Comparison of ENCODE assay signal across 11 mouse cellular contexts in the genomic region with DNA sequence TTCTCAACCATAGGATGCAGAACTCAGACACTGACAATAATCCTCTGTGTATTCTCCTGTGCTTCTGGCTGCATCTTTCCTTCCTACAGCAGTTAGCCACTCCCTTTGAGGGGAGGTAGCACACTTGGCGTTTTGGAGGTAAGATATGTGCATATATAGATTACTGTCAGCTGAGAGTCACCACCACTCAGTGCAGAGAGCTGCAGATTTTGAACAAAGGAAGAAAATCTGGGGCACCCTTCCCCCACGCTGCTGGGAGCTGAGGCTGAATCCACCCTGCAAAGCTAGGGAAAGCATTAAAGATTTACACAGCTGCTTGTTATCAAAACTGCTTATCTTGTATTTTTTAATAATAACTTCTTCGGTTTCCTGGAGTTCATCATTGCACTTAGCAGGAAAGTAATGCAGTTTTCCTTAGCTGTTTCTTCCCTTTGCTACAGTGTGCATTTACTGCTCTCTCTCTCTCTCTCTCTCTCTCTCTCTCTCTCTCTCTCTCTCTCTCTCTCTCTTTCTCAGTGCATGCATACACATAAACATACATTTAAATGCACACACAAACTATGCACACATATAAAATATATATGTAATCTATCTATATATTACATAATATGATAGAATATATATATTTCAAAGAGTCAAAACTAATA.
A peak's percentile ranks its signal among the peaks of the same experiment; 100 is the strongest.
DNase-seq lines count a peak whose midpoint lies in the region; ATAC-seq lines count a peak whose summit lies in the region.
"Had no signal": no experiment of that assay in that cellular context is flagged by ENCODE, and none has a peak within 500 bp of the region (broad histone marks: within the 10 kb centered on the region; RNA-seq: fewer than 3 reads in every experiment).

No protein-coding gene starts in this region.

- ATAC-seq in forebrain, embryonic 15.5 days (replicated peaks), result peak; percentile 94
- no peak for ATAC-seq in kidney, embryonic 16.5 days (ENCODE audit: low FRiP score, low TSS enrichment)

- no peaks in the 10 kb centered on the region for H3K27me3 ChIP-seq in forebrain, embryonic 15.5 days
- H3K27me3 ChIP-seq in kidney, embryonic 16.5 days (ENCODE audit: insufficient read depth, low read length), result no peaks in the 10 kb centered on the region
- H3K27me3 ChIP-seq: limb, embryonic 12.5 days had no signal

- no peak overlapping the region for H3K9ac ChIP-seq in forebrain, embryonic 15.5 days (replicated peaks)
- no peak overlapping the region for H3K9ac ChIP-seq in kidney, embryonic 16.5 days (replicated peaks; ENCODE audit: low read length)
- H3K9ac ChIP-seq: limb, embryonic 12.5 days had no signal

- peak overlapping the region; percentile 89 for H3K27ac ChIP-seq in forebrain, embryonic 15.5 days (replicated peaks)
- H3K27ac ChIP-seq in kidney, embryonic 16.5 days (ENCODE audit: low read length), result no peak overlapping the region
- H3K27ac ChIP-seq: limb, embryonic 12.5 days; macrophage had no signal

- DNase-seq in cerebellum, postnatal 14 days, result peak; percentile 13 to 26
- no peak for DNase-seq in cerebellum, adult 11 months
- peak; percentile 16 to 24 for DNase-seq in left cerebral cortex, adult 8-10 months (ENCODE audit: low spot score in 2 of 2)
- peak; percentile 13 for DNase-seq in retina, postnatal 7 days (ENCODE audit: low read depth, low spot score)
- DNase-seq in adrenal gland, adult 8-10 months, result no peak
- no peak for DNase-seq in natural killer cell, adult 2 months (ENCODE audit: low spot score in 2 of 2)
- DNase-seq: heart, postnatal 36 days had no signal

- H3K9me3 ChIP-seq in forebrain, embryonic 15.5 days, result no peaks in the 10 kb centered on the region
- no peaks in the 10 kb centered on the region for H3K9me3 ChIP-seq in kidney, embryonic 16.5 days (ENCODE audit: low read length)
- H3K9me3 ChIP-seq: limb, embryonic 12.5 days had no signal

- no peak overlapping the region for H3K4me2 ChIP-seq in forebrain, embryonic 15.5 days (replicated peaks)
- H3K4me2 ChIP-seq in kidney, embryonic 16.5 days (replicated peaks; ENCODE audit: low read depth, low read length), result no peak overlapping the region
- H3K4me2 ChIP-seq: limb, embryonic 12.5 days had no signal

- peaks cover 10% of the 10 kb centered on the region for H3K4me1 ChIP-seq in forebrain, embryonic 15.5 days
- H3K4me1 ChIP-seq in kidney, embryonic 16.5 days (ENCODE audit: insufficient read depth, low read length), result no peaks in the 10 kb centered on the region
- H3K4me1 ChIP-seq: limb, embryonic 12.5 days had no signal

- no peak overlapping the region for H3K4me3 ChIP-seq in forebrain, embryonic 15.5 days
- H3K4me3 ChIP-seq in kidney, embryonic 16.5 days (ENCODE audit: low read length), result no peak overlapping the region
- H3K4me3 ChIP-seq: limb, embryonic 12.5 days had no signal

- 30% methylated on average over 3 of the region's 3 CpGs for WGBS in forebrain, embryonic 15.5 days
- WGBS in kidney, embryonic 16.5 days, result 43% methylated on average over 3 of the region's 3 CpGs

- no peaks in the 10 kb centered on the region for H3K36me3 ChIP-seq in forebrain, embryonic 15.5 days
- no peaks in the 10 kb centered on the region for H3K36me3 ChIP-seq in kidney, embryonic 16.5 days (ENCODE audit: insufficient read depth, low read length)
- H3K36me3 ChIP-seq: limb, embryonic 12.5 days had no signal

Comparison
In these comparisons a context has a peak if more than half of its experiments do, and no peak if none do; other contexts are left out.
1. DNase-seq: peak in cerebellum, postnatal 14 days (2 of 2), left cerebral cortex, adult 8-10 months (2 of 2) and retina, postnatal 7 days (single experiment); none in cerebellum, adult 11 months (single experiment), adrenal gland, adult 8-10 months (single experiment) and natural killer cell, adult 2 months (0 of 2).